Mouse (Mus musculus) stomach, postnatal 0 days (tissue): ENCODE data around the gene Nedd9.

Source experiments
- CTCF ChIP-seq: IDR thresholded peaks from 2 replicates; pipeline ENCODE4 v1.5.1; 2016; ENCODE audit warnings: antibody characterized with exemption, low read depth, mild to moderate bottlenecking, moderate library complexity
- EP300 ChIP-seq: optimal IDR thresholded peaks from 2 replicates; pipeline ENCODE3; 2016; ENCODE audit warnings: antibody characterized with exemption

DNA sequence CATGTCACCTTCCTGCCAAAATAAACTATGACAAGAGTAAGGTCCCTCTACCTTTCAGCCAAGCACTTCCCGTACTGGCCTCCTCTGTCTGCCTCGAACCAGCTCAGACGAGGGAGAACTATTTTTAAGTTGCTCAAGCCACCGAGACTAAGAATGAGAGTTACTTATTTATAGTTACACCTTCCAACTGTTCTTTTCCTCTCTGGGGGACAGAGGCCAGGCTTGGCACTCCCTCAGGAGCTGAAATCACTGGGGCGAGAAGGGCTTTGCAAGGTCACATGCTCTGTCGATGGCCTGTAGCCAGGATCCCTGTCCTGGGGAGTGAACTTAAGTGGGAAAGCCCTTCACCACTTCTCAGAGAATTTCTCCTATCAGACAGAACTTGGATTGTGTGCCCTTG, 150.9 kb downstream of the Nedd9 start:
- no peak for TF ChIP-seq CTCF
- no peak for TF ChIP-seq EP300
